Mouse (Mus musculus) hindbrain, embryonic 11.5 days (tissue): Measurements from ENCODE around the gene Fmnl3. TPM values are rescaled to one million over a fixed set of nuclear protein-coding genes. Genes with fewer than 3 reads are reported as not detected.

Experiments used
- ATAC-seq: fragments of 200-750 bp; cut with Nextera tagmentation; 2 replicates; pipeline ENCODE4 v1.8.0; 2017; ENCODE audit warnings: mild to moderate bottlenecking, moderate TSS enrichment, moderate library complexity; ENCODE audit not compliant: low FRiP score
- DNase-seq: peaks from one replicate; pipeline ENCODE4 v3.0.0-alpha.2; 2015; ENCODE audit warnings: low spot score
- H3K27ac ChIP-seq: fragments of 300-500 bp; sonication (generic); 2 replicates; pipeline ENCODE4 v1.5.1; 2014; ENCODE audit warnings: mild to moderate bottlenecking, low read depth, low read length
- H3K27me3 ChIP-seq: fragments of 300-500 bp; sonication (generic); 2 replicates; pipeline ENCODE4 v1.6.1; 2014; ENCODE audit warnings: mild to moderate bottlenecking, low read length, moderate library complexity, mixed read lengths; ENCODE audit not compliant: control insufficient read depth, insufficient read depth
- H3K36me3 ChIP-seq: fragments of 300-500 bp; sonication (generic); 2 replicates; pipeline ENCODE4 v1.6.1; 2014; ENCODE audit warnings: mild to moderate bottlenecking, low read length, moderate library complexity, mixed read lengths; ENCODE audit not compliant: control insufficient read depth, insufficient read depth
- H3K4me1 ChIP-seq: fragments of 300-500 bp; sonication (generic); replicated peaks from 2 replicates; pipeline ENCODE4 v1.6.1; 2014; ENCODE audit warnings: low read length, mixed read lengths; ENCODE audit not compliant: control insufficient read depth, insufficient read depth
- H3K4me2 ChIP-seq: fragments of 300-500 bp; sonication (generic); replicated peaks from 2 replicates; pipeline ENCODE4 v1.6.1; 2014; ENCODE audit warnings: mild to moderate bottlenecking, low read depth, low read length
- H3K4me3 ChIP-seq: fragments of 300-500 bp; sonication (generic); 2 replicates; pipeline ENCODE4 v1.5.1; 2014; ENCODE audit warnings: low read depth, low read length
- H3K9ac ChIP-seq: fragments of 300-500 bp; sonication (generic); 2 replicates; pipeline ENCODE4 v1.6.1; 2014; ENCODE audit warnings: low read depth, low read length
- H3K9me3 ChIP-seq: fragments of 300-500 bp; sonication (generic); 2 replicates; pipeline ENCODE4 v1.6.1; 2016; ENCODE audit warnings: low read length; ENCODE audit not compliant: control insufficient read depth
- WGBS: fragments of 180-500 bp; shearing (Covaris S2); extraction: QIAGEN DNeasy Blood & Tissue Kit; methylation state at CpG from one replicate; pipeline ENCODE4 v1.1.7; 2014; 5-methylcytosine and 5-hydroxymethylcytosine counted together
- polyA plus RNA-seq: library from polyadenylated mRNA; unstranded; fragments of >200 nt; fragmentation: Nextera tagmentation; extraction: Ambion mirVana; gene quantifications from 2 replicates; pipeline ENCODE4 v1.2.1, GENCODE M21; 2014

Fmnl3 gene
- polyA plus RNA-seq, 1 experiment from 2014 or later, result 10.5 TPM

- no peak overlapping the region for H3K27ac ChIP-seq
- no peak overlapping the region for H3K4me3 ChIP-seq
- DNase-seq, result no peak
- no peaks in the 10 kb centered on the region for H3K36me3 ChIP-seq
- H3K9ac ChIP-seq, result no peak overlapping the region
- H3K4me1 ChIP-seq, result no peaks in the 10 kb centered on the region
- no peak overlapping the region for H3K4me2 ChIP-seq
- H3K9me3 ChIP-seq, result no peaks in the 10 kb centered on the region
- WGBS, result 82% methylated on average over 8 of the region's 8 CpGs
- ATAC-seq, result no peak
- no peaks in the 10 kb centered on the region for H3K27me3 ChIP-seq
Measured at GRCm38 (mm10) chr15:99276095-99276494, 94.2 kb downstream of the Fmnl3 start.

Other genes starting within 250 kb of the Fmnl3 start
- 59.5 and 64.9 TPM in 2 replicates for gene Spats2, start 244.6 kb downstream of the Fmnl3 start, polyA plus RNA-seq
- 0.12 and 0.14 TPM in 2 replicates for gene Kcnh3, start 145.6 kb downstream of the Fmnl3 start, polyA plus RNA-seq
- gene Mcrs1, start 118.5 kb downstream of the Fmnl3 start, polyA plus RNA-seq, result 184 and 193 TPM in 2 replicates
- 41.9 and 45.7 TPM in 2 replicates for gene Prpf40b, start 75.4 kb downstream of the Fmnl3 start, polyA plus RNA-seq
- gene Fam186b, start 74.6 kb downstream of the Fmnl3 start, polyA plus RNA-seq, result 0.22 and 0.29 TPM in 2 replicates
- gene Tmbim6, start 22.4 kb upstream of the Fmnl3 start, polyA plus RNA-seq, result 212 and 224 TPM in 2 replicates
- 9.3 and 10.2 TPM in 2 replicates for gene Nckap5l, start 87.3 kb upstream of the Fmnl3 start, polyA plus RNA-seq
- gene Bcdin3d, start 104.2 kb upstream of the Fmnl3 start, polyA plus RNA-seq, result 17.1 and 18.1 TPM in 2 replicates
- gene Faim2, start 157.7 kb upstream of the Fmnl3 start, polyA plus RNA-seq, result 0.97 and 2.3 TPM in 2 replicates
- gene Aqp2, start 208.6 kb upstream of the Fmnl3 start, polyA plus RNA-seq, result not detected in 2 replicates
- gene Aqp5, start 220.3 kb upstream of the Fmnl3 start, polyA plus RNA-seq, result 0.28 and 0.36 TPM in 2 replicates
- 1.0 and 1.7 TPM in 2 replicates for gene Aqp6, start 230.9 kb upstream of the Fmnl3 start, polyA plus RNA-seq